Mouse (Mus musculus) lung, adult 2 months (tissue): Measurements from ENCODE around the gene Mecp2. TPM values are rescaled to one million over a fixed set of nuclear protein-coding genes. Genes with fewer than 3 reads are reported as not detected.

Experiments used
- DNase-seq: peaks from one replicate; pipeline ENCODE4 v3.0.0; 2022
- H3K4me1 ChIP-seq: fragments of 200-500 bp; 2 replicates; pipeline ENCODE4 v1.6.1; 2011; ENCODE audit warnings: low read length; ENCODE audit not compliant: control insufficient read depth, insufficient read depth
- H3K4me3 ChIP-seq: fragments of 200-500 bp; replicated peaks from 2 replicates; pipeline ENCODE3; 2011; ENCODE audit warnings: low read depth, mild to moderate bottlenecking, control low read depth, low read length; ENCODE audit errors: extremely low read depth
- CTCF ChIP-seq: fragments of 200-500 bp; IDR thresholded peaks from 2 replicates; pipeline ENCODE4 v1.5.1; 2011; ENCODE audit warnings: mild to moderate bottlenecking, low read length, control low read depth; ENCODE audit not compliant: insufficient read depth
- POLR2A ChIP-seq: fragments of 200-500 bp; IDR thresholded peaks from 2 replicates; pipeline ENCODE4 v1.6.1; 2011; ENCODE audit warnings: low read depth, mild to moderate bottlenecking, control low read depth, low read length, borderline replicate concordance; ENCODE audit errors: extremely low read depth
- WGBS: fragments of 180-500 bp; shearing (Covaris S2); methylation state at CpG from one replicate; pipeline ENCODE4 v1.1.7; 2018; 5-methylcytosine and 5-hydroxymethylcytosine counted together
- polyA plus RNA-seq: library from polyadenylated mRNA; depleted of rRNA; stranded (reverse); fragments of >200 nt; gene quantifications from 2 replicates; pipeline ENCODE4 v1.2.3, GENCODE M21; 2012; rRNA removed

Gene Mecp2
- polyA plus RNA-seq, 1 experiment = 6.8 TPM

- Histone ChIP-seq H3K4me1 (peaks cover 2% of the 10 kb centered on the region), H3K4me3 (peak overlapping the region; percentile 43)
- 31% methylated on average over 6 of the region's 6 CpGs for WGBS
- TF ChIP-seq POLR2A = no peak
- no peak for TF ChIP-seq CTCF
- no peak for DNase-seq
These were observed 112.4 kb downstream of the Mecp2 start for GRCm38 (mm10) chrX:74022795-74023187.

GRCm38 (mm10) chrX:74014597-74014996 lies 120.6 kb downstream of the Mecp2 start:
- no peak for DNase-seq
- 100% methylated on average over 1 of the region's 1 CpGs for WGBS
- TF ChIP-seq CTCF = no peak
- TF ChIP-seq POLR2A = no peak

GRCm38 (mm10) chrX:74008063-74008462 lies 127.1 kb downstream of the Mecp2 start:
- Histone ChIP-seq H3K4me1 (no peaks in the 10 kb centered on the region), H3K4me3 (no peak overlapping the region)
- whole genome bisulfite sequencing = 58% methylated on average over 8 of the region's 8 CpGs
- DNase-seq = no peak
- no peak for TF ChIP-seq POLR2A
- no peak for TF ChIP-seq CTCF

More at GRCm38 (mm10) chrX:74014597-74014996, 120.6 kb downstream of the Mecp2 start:
- Histone ChIP-seq H3K4me3 (no peak overlapping the region), H3K4me1 (no peaks in the 10 kb centered on the region)

- WGBS = 82% methylated on average over 21 of the region's 21 CpGs
- DNase-seq = no peak
- H3K4me1 ChIP-seq = no peaks in the 10 kb centered on the region
- H3K4me3 ChIP-seq = no peak overlapping the region
- TF ChIP-seq POLR2A (no peak), CTCF (no peak)
These were observed 128.8 kb downstream of the Mecp2 start for GRCm38 (mm10) chrX:74006401-74006800.

- DNase-seq = no peak
- no peaks in the 10 kb centered on the region for H3K4me1 ChIP-seq
- WGBS = 54% methylated on average over 2 of the region's 2 CpGs
- H3K4me3 ChIP-seq = no peak overlapping the region
- TF ChIP-seq POLR2A (no peak), CTCF (no peak)
These were observed 131.5 kb downstream of the Mecp2 start for GRCm38 (mm10) chrX:74003644-74004043.

GRCm38 (mm10) chrX:74001024-74001423 lies 134.1 kb downstream of the Mecp2 start:
- no peak for TF ChIP-seq POLR2A
- no peak for TF ChIP-seq CTCF
- WGBS = 67% methylated on average over 3 of the region's 3 CpGs
- Histone ChIP-seq H3K4me3 (no peak overlapping the region), H3K4me1 (no peaks in the 10 kb centered on the region)
- no peak for DNase-seq

GRCm38 (mm10) chrX:73998911-73999869 lies 136.0 kb downstream of the Mecp2 start:
- TF ChIP-seq POLR2A (no peak), CTCF (no peak)
- Histone ChIP-seq H3K4me3 (no peak overlapping the region), H3K4me1 (no peaks in the 10 kb centered on the region)
- 31% methylated on average over 8 of the region's 8 CpGs for WGBS
- DNase-seq = no peak

- Histone ChIP-seq H3K4me3 (no peak overlapping the region), H3K4me1 (no peaks in the 10 kb centered on the region)
- WGBS = 79% methylated on average over 1 of the region's 1 CpGs
- no peak for TF ChIP-seq POLR2A
- no peak for TF ChIP-seq CTCF
- DNase-seq = no peak
These were observed 157.4 kb downstream of the Mecp2 start for GRCm38 (mm10) chrX:73977783-73978182.

Other genes with a start within 250 kb of the Mecp2 start
- gene Avpr2, start 243.3 kb downstream of the Mecp2 start, polyA plus RNA-seq = not detected in 2 replicates
- gene L1cam, start 239.3 kb downstream of the Mecp2 start, polyA plus RNA-seq = 6.6 and 9.4 TPM in 2 replicates
- gene Arhgap4, start 213.5 kb downstream of the Mecp2 start, polyA plus RNA-seq = 27.8 and 39.0 TPM in 2 replicates
- gene Naa10, start 213.4 kb downstream of the Mecp2 start, polyA plus RNA-seq = 33.3 and 42.6 TPM in 2 replicates
- gene Renbp, start 204.5 kb downstream of the Mecp2 start, polyA plus RNA-seq = 37.5 and 42.3 TPM in 2 replicates
- 61.4 and 62.6 TPM in 2 replicates for gene Hcfc1, start 169.0 kb downstream of the Mecp2 start, polyA plus RNA-seq
- gene Irak1, start 111.4 kb downstream of the Mecp2 start, polyA plus RNA-seq = 152 and 177 TPM in 2 replicates
- gene Opn1mw, start 7.9 kb downstream of the Mecp2 start, polyA plus RNA-seq = not detected in 2 replicates
- not detected in 2 replicates for gene Tex28, start 32.5 kb upstream of the Mecp2 start, polyA plus RNA-seq
- not detected in 2 replicates for gene Tktl1, start 41.9 kb upstream of the Mecp2 start, polyA plus RNA-seq
- 579 and 648 TPM in 2 replicates for gene Flna, start 114.5 kb upstream of the Mecp2 start, polyA plus RNA-seq
- gene Emd, start 119.3 kb upstream of the Mecp2 start, polyA plus RNA-seq = 63.1 and 63.9 TPM in 2 replicates
- gene Rpl10, start 135.4 kb upstream of the Mecp2 start, polyA plus RNA-seq = 1,085 and 1,289 TPM in 2 replicates
- 99.6 and 108 TPM in 2 replicates for gene Taz, start 146.5 kb upstream of the Mecp2 start, polyA plus RNA-seq
- gene Dnase1l1, start 147.0 kb upstream of the Mecp2 start, polyA plus RNA-seq = 26.1 and 38.3 TPM in 2 replicates
- 413 and 452 TPM in 2 replicates for gene Atp6ap1, start 161.7 kb upstream of the Mecp2 start, polyA plus RNA-seq
- 143 and 212 TPM in 2 replicates for gene Gdi1, start 169.6 kb upstream of the Mecp2 start, polyA plus RNA-seq
- 11.1 and 12.9 TPM in 2 replicates for gene Fam50a, start 177.7 kb upstream of the Mecp2 start, polyA plus RNA-seq
- gene Plxna3, start 193.7 kb upstream of the Mecp2 start, polyA plus RNA-seq = 12.9 and 14.5 TPM in 2 replicates
- gene Lage3, start 218.3 kb upstream of the Mecp2 start, polyA plus RNA-seq = 31.8 and 42.1 TPM in 2 replicates
- 25.6 and 32.0 TPM in 2 replicates for gene Ubl4a, start 237.9 kb upstream of the Mecp2 start, polyA plus RNA-seq
- gene Slc10a3, start 238.0 kb upstream of the Mecp2 start, polyA plus RNA-seq = 20.3 and 23.5 TPM in 2 replicates